Mouse (Mus musculus): ENCODE measurements at regions not wholly inside any gene's neighbourhood (a gene's known extent, or its start where the extent isn't known, plus 50 kb on each side); places are given as distances from the start of the nearest gene placed in this dataset.

- no peaks in the 10 kb centered on the region for H3K27me3 ChIP-seq (ENCODE audit: control insufficient read depth, insufficient read depth, low read length)
Observed at GRCm38 (mm10) chr3:59401856-59402255, 57.7 kb upstream of the Igsf10 start.

GRCm38 (mm10) chr3:59401425-59401824 lies 57.2 kb upstream of the Igsf10 start:
- Histone ChIP-seq H3K9ac (replicated peaks; ENCODE audit: low read depth, low read length) (no peak overlapping the region), H3K4me2 (replicated peaks; ENCODE audit: low read depth, low read length) (no peak overlapping the region), H3K9me3 (ENCODE audit: control insufficient read depth, low read depth, low read length) (no peaks in the 10 kb centered on the region), H3K4me1 (ENCODE audit: control insufficient read depth, insufficient read depth, low read length) (no peaks in the 10 kb centered on the region), H3K4me3 (ENCODE audit: low read depth, low read length) (no peak overlapping the region), H3K36me3 (ENCODE audit: control insufficient read depth, insufficient read depth, low read length) (no peaks in the 10 kb centered on the region), H3K27me3 (ENCODE audit: control insufficient read depth, insufficient read depth, low read length) (no peaks in the 10 kb centered on the region), H3K27ac (ENCODE audit: low read length) (no peak overlapping the region)
- ATAC-seq (ENCODE audit: insufficient number of reproducible peaks, insufficient read depth, low FRiP score, low read depth), result no peak
- 81% methylated on average over 4 of the region's 4 CpGs for WGBS

More at GRCm38 (mm10) chr3:59401856-59402255, 57.7 kb upstream of the Igsf10 start:
- WGBS, result 69% methylated on average over 5 of the region's 5 CpGs
- Histone ChIP-seq H3K9ac (replicated peaks; ENCODE audit: low read depth, low read length) (no peak overlapping the region), H3K4me2 (replicated peaks; ENCODE audit: low read depth, low read length) (no peak overlapping the region), H3K9me3 (ENCODE audit: control insufficient read depth, low read depth, low read length) (no peaks in the 10 kb centered on the region), H3K4me1 (ENCODE audit: control insufficient read depth, insufficient read depth, low read length) (no peaks in the 10 kb centered on the region), H3K36me3 (ENCODE audit: control insufficient read depth, insufficient read depth, low read length) (no peaks in the 10 kb centered on the region), H3K27ac (ENCODE audit: low read length) (no peak overlapping the region), H3K4me3 (ENCODE audit: low read depth, low read length) (no peak overlapping the region)
- ATAC-seq (ENCODE audit: insufficient number of reproducible peaks, insufficient read depth, low FRiP score, low read depth), result 0 out of 2 replicates have a peak, but pooled peaks have one; percentile 37
